Mouse (Mus musculus) kidney, embryonic 16.5 days (tissue): ENCODE data around the gene Fam189a1. TPM values are rescaled to one million over a fixed set of nuclear protein-coding genes. Genes with fewer than 3 reads are reported as not detected.

Source experiments
- ATAC-seq: fragments of 200-750 bp; cut with Nextera tagmentation; 2 replicates; pipeline ENCODE4 v1.8.0; 2017; ENCODE audit warnings: moderate TSS enrichment; ENCODE audit not compliant: low FRiP score, low TSS enrichment
- H3K27ac ChIP-seq: fragments of 300-500 bp; sonication (generic); 2 replicates; pipeline ENCODE4 v1.5.1; 2014; ENCODE audit warnings: low read length
- H3K27me3 ChIP-seq: fragments of 300-500 bp; sonication (generic); 2 replicates; pipeline ENCODE4 v1.6.1; 2014; ENCODE audit warnings: low read length, control low read depth, mixed read lengths; ENCODE audit not compliant: insufficient read depth
- H3K36me3 ChIP-seq: fragments of 300-500 bp; sonication (generic); 2 replicates; pipeline ENCODE4 v1.6.1; 2014; ENCODE audit warnings: low read length, control low read depth, mixed read lengths; ENCODE audit not compliant: insufficient read depth
- H3K4me1 ChIP-seq: fragments of 300-500 bp; sonication (generic); 2 replicates; pipeline ENCODE4 v1.6.1; 2014; ENCODE audit warnings: low read length, control low read depth, mixed read lengths; ENCODE audit not compliant: insufficient read depth
- H3K4me2 ChIP-seq: fragments of 300-500 bp; sonication (generic); replicated peaks from 2 replicates; pipeline ENCODE4 v1.6.1; 2014; ENCODE audit warnings: low read depth, low read length
- H3K4me3 ChIP-seq: fragments of 300-500 bp; sonication (generic); 2 replicates; pipeline ENCODE4 v1.5.1; 2014; ENCODE audit warnings: mild to moderate bottlenecking, low read length
- H3K9ac ChIP-seq: fragments of 300-500 bp; sonication (generic); replicated peaks from 2 replicates; pipeline ENCODE4 v1.6.1; 2014; ENCODE audit warnings: low read length
- H3K9me3 ChIP-seq: fragments of 300-500 bp; sonication (generic); 2 replicates; pipeline ENCODE4 v1.6.1; 2016; ENCODE audit warnings: low read length, control low read depth
- WGBS: fragments of 180-500 bp; shearing (Covaris S2); extraction: QIAGEN DNeasy Blood & Tissue Kit; methylation state at CpG from one replicate; pipeline ENCODE4 v1.1.7; 2014; 5-methylcytosine and 5-hydroxymethylcytosine counted together
- polyA plus RNA-seq: library from polyadenylated mRNA; unstranded; fragments of >200 nt; fragmentation: Nextera tagmentation; extraction: Ambion mirVana; gene quantifications from 2 replicates; pipeline ENCODE4 v1.2.1, GENCODE M21; 2015

Gene Fam189a1
- polyA plus RNA-seq, 1 experiment from 2014 or later, result 0.20 TPM

DNA sequence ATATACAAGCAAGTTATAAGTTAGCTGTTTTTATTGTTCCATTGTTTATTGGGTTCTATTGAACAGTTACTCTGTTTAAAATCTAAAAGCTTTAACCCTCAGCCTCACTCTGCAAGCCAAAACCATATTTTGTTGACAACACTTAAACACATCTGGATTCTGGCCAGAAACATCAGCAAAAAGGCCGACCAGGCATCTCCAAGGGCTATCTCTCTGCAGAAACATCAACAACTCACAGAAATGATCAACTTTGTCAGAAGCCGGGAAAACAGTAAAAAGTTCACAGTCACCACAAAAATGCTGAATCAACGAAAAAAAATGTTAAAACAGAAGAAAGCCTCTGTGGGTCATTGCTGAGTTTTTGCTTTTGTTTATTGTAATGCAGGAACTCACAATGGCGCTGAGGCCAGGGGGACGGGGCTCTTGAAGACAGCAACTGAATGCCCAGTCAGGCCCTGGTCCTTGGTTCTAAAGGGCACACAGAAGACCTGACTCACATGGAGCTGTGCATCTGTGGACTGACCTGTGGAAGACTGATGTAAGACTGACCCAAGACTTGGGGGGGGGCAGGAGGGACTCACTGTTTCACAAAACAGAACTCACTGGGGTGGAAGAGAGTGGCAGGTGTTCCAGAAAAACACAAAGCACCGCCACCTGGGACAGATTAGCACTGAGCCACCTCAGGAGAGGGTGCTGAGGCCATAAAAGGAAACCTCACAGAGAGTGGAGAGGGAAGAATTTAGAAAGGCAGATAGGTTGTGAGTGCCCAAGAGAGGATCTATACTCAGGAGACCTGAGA, 74.2 kb downstream of the Fam189a1 start:
- H3K27ac ChIP-seq, result no peak overlapping the region
- no peaks in the 10 kb centered on the region for H3K9me3 ChIP-seq
- no peak overlapping the region for H3K4me2 ChIP-seq
- H3K4me3 ChIP-seq, result no peak overlapping the region
- no peaks in the 10 kb centered on the region for H3K27me3 ChIP-seq
- no peak overlapping the region for H3K9ac ChIP-seq
- H3K4me1 ChIP-seq, result 0 out of 2 replicates have a peak, but pooled peaks cover 3% of the 10 kb centered on the region
- WGBS, result 43% methylated on average over 6 of the region's 6 CpGs
- H3K36me3 ChIP-seq, result no peaks in the 10 kb centered on the region
- ATAC-seq, result no peak

DNA sequence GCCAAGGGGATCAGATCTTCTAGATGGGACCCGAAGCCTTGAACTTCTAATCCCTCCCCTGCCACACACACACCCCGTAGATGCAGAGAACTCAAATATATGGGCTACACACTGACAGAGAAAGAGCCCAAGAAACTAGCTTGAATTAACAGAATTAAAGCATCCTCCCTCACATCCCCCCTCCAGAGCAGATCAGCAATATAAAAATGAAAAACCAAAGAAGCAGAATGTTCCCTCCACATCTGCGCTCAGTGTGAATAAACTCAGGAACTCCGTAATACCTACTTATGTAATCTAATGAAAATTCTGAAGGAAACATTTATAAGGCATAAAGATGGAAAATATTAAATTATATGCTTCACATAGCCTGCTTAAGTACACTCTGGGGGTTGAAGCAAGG, 80.2 kb downstream of the Fam189a1 start:
- H3K27me3 ChIP-seq, result no peaks in the 10 kb centered on the region
- no peak for ATAC-seq
- H3K27ac ChIP-seq, result no peak overlapping the region
- no peak overlapping the region for H3K9ac ChIP-seq
- H3K4me1 ChIP-seq, result no peaks in the 10 kb centered on the region
- H3K9me3 ChIP-seq, result no peaks in the 10 kb centered on the region
- WGBS, result 90% methylated on average over 4 of the region's 4 CpGs
- no peak overlapping the region for H3K4me2 ChIP-seq
- H3K4me3 ChIP-seq, result no peak overlapping the region
- no peaks in the 10 kb centered on the region for H3K36me3 ChIP-seq

DNA sequence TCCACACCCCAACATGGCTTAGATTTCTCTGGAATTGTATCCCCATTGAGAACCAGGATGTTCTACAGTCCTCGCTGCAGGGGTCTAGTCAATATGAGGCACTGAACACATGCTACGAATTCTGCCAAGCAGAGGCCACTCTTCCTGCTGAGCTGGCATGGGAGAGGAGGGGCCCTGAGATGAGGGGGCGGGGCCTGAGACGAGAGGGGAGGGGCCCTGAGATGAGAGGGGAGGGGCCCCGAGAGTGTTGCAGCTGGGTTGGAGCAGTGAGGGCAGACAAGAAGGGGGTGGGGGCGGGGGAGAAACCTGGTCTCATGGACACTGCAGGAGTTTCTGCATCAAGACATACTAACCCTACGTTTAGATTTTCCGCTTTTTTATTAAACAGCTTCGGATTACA, 82.2 kb downstream of the Fam189a1 start:
- H3K9ac ChIP-seq, result no peak overlapping the region
- no peak overlapping the region for H3K27ac ChIP-seq
- no peak overlapping the region for H3K4me2 ChIP-seq
- H3K27me3 ChIP-seq, result no peaks in the 10 kb centered on the region
- no peaks in the 10 kb centered on the region for H3K9me3 ChIP-seq
- no peaks in the 10 kb centered on the region for H3K36me3 ChIP-seq
- 36% methylated on average over 9 of the region's 9 CpGs for WGBS
- H3K4me3 ChIP-seq, result no peak overlapping the region
- peak; percentile 35; the same call in 1 of the 2 replicates for ATAC-seq
- no peaks in the 10 kb centered on the region for H3K4me1 ChIP-seq

- WGBS, result 26% methylated on average over 6 of the region's 6 CpGs
- no peaks in the 10 kb centered on the region for H3K4me1 ChIP-seq
- no peaks in the 10 kb centered on the region for H3K27me3 ChIP-seq
- ATAC-seq, result peak; percentile 46; the same call in 1 of the 2 replicates
- H3K36me3 ChIP-seq, result no peaks in the 10 kb centered on the region
- no peak overlapping the region for H3K9ac ChIP-seq
- no peak overlapping the region for H3K4me3 ChIP-seq
- no peaks in the 10 kb centered on the region for H3K9me3 ChIP-seq
- H3K27ac ChIP-seq, result no peak overlapping the region
- no peak overlapping the region for H3K4me2 ChIP-seq
These were observed 82.8 kb downstream of the Fam189a1 start for GRCm38 (mm10) chr7:65073555-65073954.

- Histone ChIP-seq H3K36me3 (no peaks in the 10 kb centered on the region), H3K9me3 (no peaks in the 10 kb centered on the region), H3K4me3 (no peak overlapping the region), H3K4me1 (no peaks in the 10 kb centered on the region), H3K4me2 (no peak overlapping the region), H3K27ac (no peak overlapping the region), H3K27me3 (no peaks in the 10 kb centered on the region), H3K9ac (no peak overlapping the region)
- no peak for ATAC-seq
- WGBS, result 67% methylated on average over 7 of the region's 7 CpGs
These were observed 90.2 kb downstream of the Fam189a1 start for GRCm38 (mm10) chr7:65066211-65066610.

GRCm38 (mm10) chr7:65065457-65065856, 90.9 kb downstream of the Fam189a1 start:
- Histone ChIP-seq H3K9me3 (no peaks in the 10 kb centered on the region), H3K9ac (no peak overlapping the region), H3K4me2 (no peak overlapping the region), H3K27ac (no peak overlapping the region), H3K4me1 (no peaks in the 10 kb centered on the region), H3K27me3 (no peaks in the 10 kb centered on the region), H3K4me3 (no peak overlapping the region), H3K36me3 (no peaks in the 10 kb centered on the region)
- ATAC-seq, result no peak
- WGBS, result 81% methylated on average over 7 of the region's 7 CpGs

- 25% methylated on average over 5 of the region's 5 CpGs for WGBS
- H3K4me3 ChIP-seq, result no peak overlapping the region
- no peak overlapping the region for H3K4me2 ChIP-seq
- no peak overlapping the region for H3K27ac ChIP-seq
- no peaks in the 10 kb centered on the region for H3K4me1 ChIP-seq
- H3K9me3 ChIP-seq, result no peaks in the 10 kb centered on the region
- no peak for ATAC-seq
- no peak overlapping the region for H3K9ac ChIP-seq
- no peaks in the 10 kb centered on the region for H3K36me3 ChIP-seq
- no peaks in the 10 kb centered on the region for H3K27me3 ChIP-seq
These were observed 91.7 kb downstream of the Fam189a1 start for GRCm38 (mm10) chr7:65064638-65065037.

DNA sequence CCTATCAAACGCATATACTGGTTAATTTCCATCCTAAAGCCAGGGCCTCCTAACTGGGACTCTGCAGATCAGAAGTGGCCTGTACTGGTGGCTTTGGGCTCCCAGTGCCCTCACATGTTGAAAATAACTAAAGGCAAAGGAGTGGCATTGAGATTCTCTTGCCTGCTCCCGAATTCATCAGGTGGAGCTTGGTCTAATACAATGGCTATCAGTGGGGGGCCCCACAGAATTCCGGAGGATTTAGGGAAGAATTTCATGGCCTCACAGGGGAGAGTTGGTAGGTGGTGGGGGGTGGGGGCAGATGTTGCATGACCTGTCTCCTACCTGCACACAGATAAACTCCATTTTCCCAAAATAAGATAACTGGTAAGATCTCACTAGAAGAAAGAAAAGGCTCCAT, 92.3 kb downstream of the Fam189a1 start:
- WGBS, result 35% methylated on average over 3 of the region's 3 CpGs
- Histone ChIP-seq H3K4me2 (no peak overlapping the region), H3K9ac (no peak overlapping the region), H3K4me1 (no peaks in the 10 kb centered on the region), H3K27ac (no peak overlapping the region), H3K4me3 (no peak overlapping the region), H3K9me3 (no peaks in the 10 kb centered on the region), H3K27me3 (no peaks in the 10 kb centered on the region), H3K36me3 (no peaks in the 10 kb centered on the region)
- no peak for ATAC-seq

GRCm38 (mm10) chr7:65060163-65060799, 96.1 kb downstream of the Fam189a1 start:
- 0 out of 2 replicates have a peak, but pooled peaks have one; percentile 49 for ATAC-seq
- Histone ChIP-seq H3K4me2 (no peak overlapping the region), H3K4me1 (no peaks in the 10 kb centered on the region), H3K9ac (no peak overlapping the region), H3K27ac (no peak overlapping the region), H3K36me3 (no peaks in the 10 kb centered on the region), H3K27me3 (no peaks in the 10 kb centered on the region), H3K4me3 (no peak overlapping the region), H3K9me3 (no peaks in the 10 kb centered on the region)
- 59% methylated on average over 7 of the region's 7 CpGs for WGBS

DNA sequence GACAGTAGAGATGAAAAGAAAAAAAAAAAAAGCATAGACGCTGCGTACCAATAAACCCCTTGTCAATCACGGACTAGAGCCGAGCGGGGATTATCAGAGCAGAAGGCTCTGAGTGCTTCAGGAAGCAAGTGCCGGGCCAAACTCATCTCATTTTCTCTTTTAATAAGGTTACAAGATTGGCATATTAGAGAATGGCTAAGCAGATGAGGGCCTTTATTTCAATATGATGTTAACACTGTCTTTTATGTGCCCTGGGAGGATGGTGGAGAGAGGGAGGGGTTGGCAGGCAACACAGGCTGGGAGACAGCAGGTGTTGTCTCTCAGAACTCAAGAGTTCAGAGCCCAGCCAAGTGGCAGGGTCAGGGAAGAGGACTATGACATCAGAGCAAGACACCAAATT, 99.5 kb downstream of the Fam189a1 start:
- 88% methylated on average over 6 of the region's 6 CpGs for WGBS
- H3K27me3 ChIP-seq, result no peaks in the 10 kb centered on the region
- H3K4me1 ChIP-seq, result no peaks in the 10 kb centered on the region
- no peaks in the 10 kb centered on the region for H3K9me3 ChIP-seq
- ATAC-seq, result no peak
- H3K27ac ChIP-seq, result no peak overlapping the region
- no peak overlapping the region for H3K9ac ChIP-seq
- H3K36me3 ChIP-seq, result no peaks in the 10 kb centered on the region
- H3K4me3 ChIP-seq, result no peak overlapping the region
- no peak overlapping the region for H3K4me2 ChIP-seq
